Mouse (Mus musculus) urinary bladder, postnatal 10 days (tissue): ENCODE measurements around the gene Prss16.

Experiments used
- DNase-seq: peaks from one replicate; pipeline ENCODE4 v3.0.0; 2022; ENCODE audit warnings: low spot score

Gene Prss16

DNA sequence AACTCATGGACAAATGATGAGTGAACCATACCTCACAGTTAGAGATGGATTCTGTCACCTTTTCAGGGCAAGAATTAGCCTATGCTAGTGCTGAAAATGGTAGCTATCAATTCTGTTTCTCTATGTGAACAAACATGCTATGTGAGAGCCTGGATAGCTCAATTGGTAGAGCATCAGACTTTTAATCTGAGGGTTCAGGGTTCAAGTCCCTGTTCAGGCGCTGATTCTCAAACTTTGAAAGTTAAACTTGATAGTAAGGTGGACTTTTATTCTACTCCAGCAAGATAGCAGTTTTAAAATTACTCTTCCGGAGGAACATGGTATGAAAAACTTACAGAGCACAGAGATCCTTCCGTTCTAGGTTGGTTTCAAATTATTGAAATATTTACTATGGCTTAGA lies 37.9 kb downstream of the Prss16 start:
- no peak for DNase-seq

DNA sequence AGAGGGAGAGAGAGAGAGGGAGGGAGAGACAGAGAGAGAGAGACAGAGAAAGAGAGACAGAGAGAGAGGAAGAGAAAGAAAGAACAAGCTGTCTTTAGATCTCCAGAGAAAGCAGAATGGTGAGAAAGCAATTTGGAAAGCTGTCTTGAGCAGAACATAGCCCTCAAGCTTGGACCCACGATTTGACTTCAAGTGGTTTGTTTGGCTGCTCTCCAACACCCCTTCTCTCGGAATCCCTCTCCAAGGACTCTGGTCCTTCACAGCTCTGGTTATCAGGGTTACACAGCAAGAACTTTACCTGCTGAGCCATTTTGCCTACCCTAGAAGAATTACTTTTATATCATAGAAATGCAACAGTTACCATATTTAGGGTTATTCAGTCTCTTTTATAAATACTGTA lies 39.7 kb downstream of the Prss16 start:
- no peak for DNase-seq

DNA sequence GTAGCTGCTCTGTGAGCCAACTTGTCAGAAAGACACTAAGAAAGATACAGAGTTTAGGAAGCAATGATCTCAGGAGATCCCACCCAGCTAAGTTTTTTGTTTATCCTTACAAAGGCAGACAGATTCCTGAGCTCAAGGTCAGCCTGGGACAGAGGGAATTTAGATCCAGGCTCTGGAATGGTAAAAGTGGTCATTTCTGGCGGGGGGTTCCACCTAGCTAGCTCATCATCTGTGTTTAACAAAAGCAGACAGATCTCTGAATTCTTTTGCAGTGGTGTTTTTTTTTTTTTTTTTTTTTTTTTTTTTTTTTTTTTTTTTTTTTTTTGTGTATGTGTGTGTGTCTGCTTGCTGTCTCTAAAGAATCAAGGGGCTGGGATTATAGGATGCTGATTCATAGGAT lies 40.3 kb downstream of the Prss16 start:
- DNase-seq, result no peak
